Mouse (Mus musculus) liver, embryonic 14 days (tissue): ENCODE results near the gene Gm5168. TPM values are rescaled to one million over a fixed set of nuclear protein-coding genes. Genes with fewer than 3 reads are reported as not detected.

Experiments
- polyA plus RNA-seq: library from polyadenylated mRNA; depleted of rRNA; stranded (reverse); fragments of >200 nt; gene quantifications from 2 replicates; pipeline ENCODE4 v1.2.3, GENCODE M21; 2012; rRNA removed

The Gm5168 gene
- not detected in 2 replicates for polyA plus RNA-seq

DNA sequence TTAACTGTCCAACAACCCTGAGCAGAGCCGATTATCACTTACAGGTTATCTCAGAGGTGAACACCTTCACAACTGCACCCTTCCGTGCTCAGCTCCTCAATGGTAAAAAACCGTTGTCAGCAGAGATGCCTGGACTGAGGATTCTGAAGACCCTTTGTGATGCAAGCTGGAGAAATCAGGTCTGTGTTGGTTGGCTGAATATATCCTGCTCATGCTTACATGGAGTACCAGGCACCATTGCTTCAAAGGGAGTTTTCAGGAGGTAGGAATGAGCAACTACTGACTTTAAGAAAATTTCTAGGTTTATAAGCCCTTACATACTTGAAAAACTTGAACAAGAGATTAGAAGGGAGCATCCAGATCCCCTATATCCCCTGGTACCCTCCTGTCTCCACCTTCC lies at the start of gene Gm5168:
Gene Gm5168, minus strand, starts transcription at position 101 of the 400 bp plus-strand sequence.

Other genes with a start within 250 kb of the Gm5168 start
- gene Gm2012, start 180.3 kb upstream of the Gm5168 start, polyA plus RNA-seq: not detected in 2 replicates